Mouse (Mus musculus) olfactory bulb, adult 2 months (tissue): ENCODE measurements around the gene Tgfa. TPM values are rescaled to one million over a fixed set of nuclear protein-coding genes. Genes with fewer than 3 reads are reported as not detected.

Experiments used
- H3K27ac ChIP-seq: fragments of 200-500 bp; 2 replicates; pipeline ENCODE4 v1.5.1; 2012; ENCODE audit warnings: low read depth, low read length; ENCODE audit not compliant: insufficient read depth
- H3K4me1 ChIP-seq: fragments of 200-500 bp; 2 replicates; pipeline ENCODE4 v1.6.1; 2012; ENCODE audit warnings: low read length; ENCODE audit not compliant: control insufficient read depth, insufficient read depth
- H3K4me3 ChIP-seq: fragments of 200-500 bp; 2 replicates; pipeline ENCODE4 v1.5.1; 2012; ENCODE audit warnings: mild to moderate bottlenecking, low read depth, low read length, moderate library complexity; ENCODE audit not compliant: insufficient read depth
- CTCF ChIP-seq: fragments of 200-500 bp; IDR thresholded peaks from 2 replicates; pipeline ENCODE4 v1.5.1; 2012; ENCODE audit warnings: low read depth, mild to moderate bottlenecking, low read length, moderate library complexity; ENCODE audit not compliant: insufficient read depth
- POLR2A ChIP-seq: fragments of 200-500 bp; IDR thresholded peaks from 2 replicates; pipeline ENCODE4 v1.6.1; 2012; ENCODE audit warnings: mild to moderate bottlenecking, low read depth, low read length, moderate library complexity; ENCODE audit not compliant: insufficient read depth
- WGBS: fragments of 180-500 bp; shearing (Covaris S2); methylation state at CpG from one replicate; pipeline ENCODE4 v1.1.7; 2018; 5-methylcytosine and 5-hydroxymethylcytosine counted together
- polyA plus RNA-seq: library from polyadenylated mRNA; stranded (reverse); fragments of >200 nt; gene quantifications from 2 replicates; pipeline ENCODE4 v1.2.4, GENCODE M21; 2012; ENCODE audit warnings: low replicate concordance; ENCODE audit not compliant: missing spikeins, insufficient read depth, insufficient read length

Tgfa gene
- polyA plus RNA-seq, 1 experiment: not detected

- 86% methylated on average over 5 of the region's 5 CpGs for WGBS
- H3K27ac ChIP-seq: no peak overlapping the region
- H3K4me3 ChIP-seq: no peak overlapping the region
- TF ChIP-seq POLR2A (no peak), CTCF (no peak)
- H3K4me1 ChIP-seq: peaks cover 2% of the 10 kb centered on the region; the same call in 1 of the 2 replicates
These were observed 5.9 kb downstream of the Tgfa start for GRCm38 (mm10) chr6:86200934-86201333.

GRCm38 (mm10) chr6:86203101-86203500 is 8.1 kb downstream of the Tgfa start:
- Histone ChIP-seq H3K4me1 (peaks cover 2% of the 10 kb centered on the region; the same call in 1 of the 2 replicates), H3K4me3 (no peak overlapping the region), H3K27ac (no peak overlapping the region)
- TF ChIP-seq POLR2A (no peak), CTCF (no peak)
- 82% methylated on average over 7 of the region's 7 CpGs for whole genome bisulfite sequencing

- H3K27ac ChIP-seq: no peak overlapping the region
- no peak for TF ChIP-seq POLR2A
- TF ChIP-seq CTCF: no peak
- peaks cover 12% of the 10 kb centered on the region; the same call in 1 of the 2 replicates for H3K4me1 ChIP-seq
- 76% methylated on average over 6 of the region's 6 CpGs for WGBS
- no peak overlapping the region for H3K4me3 ChIP-seq
These were observed 11.0 kb downstream of the Tgfa start for GRCm38 (mm10) chr6:86206014-86206413.

GRCm38 (mm10) chr6:86206985-86207384 is 12.0 kb downstream of the Tgfa start:
- TF ChIP-seq CTCF: no peak
- no peak for TF ChIP-seq POLR2A
- peaks cover 14% of the 10 kb centered on the region; the same call in 1 of the 2 replicates for H3K4me1 ChIP-seq
- 88% methylated on average over 12 of the region's 12 CpGs for WGBS
- H3K27ac ChIP-seq: no peak overlapping the region
- H3K4me3 ChIP-seq: no peak overlapping the region

GRCm38 (mm10) chr6:86209133-86210016 is 14.4 kb downstream of the Tgfa start:
- whole genome bisulfite sequencing: 17% methylated on average over 17 of the region's 17 CpGs
- Histone ChIP-seq H3K4me1 (peaks cover 14% of the 10 kb centered on the region; the same call in 1 of the 2 replicates), H3K4me3 (0 out of 2 replicates have a peak overlapping the region, but pooled peaks have one; percentile 21), H3K27ac (peak overlapping the region; percentile 52; the same call in 1 of the 2 replicates)
- TF ChIP-seq CTCF (no peak), POLR2A (no peak)

GRCm38 (mm10) chr6:86210017-86210408 is 15.0 kb downstream of the Tgfa start:
- H3K27ac ChIP-seq: peak overlapping the region; percentile 52; the same call in 1 of the 2 replicates
- TF ChIP-seq CTCF: no peak
- TF ChIP-seq POLR2A: no peak
- WGBS: 24% methylated on average over 6 of the region's 6 CpGs
- H3K4me1 ChIP-seq: peaks cover 14% of the 10 kb centered on the region; the same call in 1 of the 2 replicates
- H3K4me3 ChIP-seq: 0 out of 2 replicates have a peak overlapping the region, but pooled peaks have one; percentile 21

- Histone ChIP-seq H3K27ac (no peak overlapping the region), H3K4me1 (peaks cover 14% of the 10 kb centered on the region; the same call in 1 of the 2 replicates), H3K4me3 (no peak overlapping the region)
- TF ChIP-seq CTCF (no peak), POLR2A (no peak)
- 77% methylated on average over 3 of the region's 3 CpGs for WGBS
These were observed 15.6 kb downstream of the Tgfa start for GRCm38 (mm10) chr6:86210619-86211018.

GRCm38 (mm10) chr6:86211081-86211763 is 16.2 kb downstream of the Tgfa start:
- Histone ChIP-seq H3K4me3 (no peak overlapping the region), H3K4me1 (peaks cover 13% of the 10 kb centered on the region; the same call in 1 of the 2 replicates), H3K27ac (no peak overlapping the region)
- 67% methylated on average over 12 of the region's 12 CpGs for WGBS
- TF ChIP-seq POLR2A: no peak
- TF ChIP-seq CTCF: no peak

- TF ChIP-seq POLR2A (no peak), CTCF (no peak)
- 87% methylated on average over 3 of the region's 3 CpGs for WGBS
- Histone ChIP-seq H3K27ac (no peak overlapping the region), H3K4me1 (0 out of 2 replicates have a peak, but pooled peaks cover 12% of the 10 kb centered on the region), H3K4me3 (no peak overlapping the region)
These were observed 18.0 kb downstream of the Tgfa start for GRCm38 (mm10) chr6:86212871-86213640.
